Mouse (Mus musculus) limb, embryonic 11.5 days (tissue): ENCODE data around the gene Rbp1. TPM values are rescaled to one million over a fixed set of nuclear protein-coding genes. Genes with fewer than 3 reads are reported as not detected.

Experiments used
- ATAC-seq: fragments of 200-750 bp; cut with Nextera tagmentation; 2 replicates; pipeline ENCODE4 v1.8.0; 2017; ENCODE audit warnings: low read depth; ENCODE audit not compliant: insufficient number of reproducible peaks, low FRiP score, low TSS enrichment
- DNase-seq: peaks from one replicate; pipeline ENCODE4 v3.0.0-alpha.2; 2015; ENCODE audit warnings: low spot score
- H3K27ac ChIP-seq: fragments of 300-500 bp; sonication (generic); replicated peaks from 2 replicates; pipeline ENCODE4 v1.5.1; 2014; ENCODE audit warnings: low read depth, mild to moderate bottlenecking, low read length
- H3K27me3 ChIP-seq: fragments of 300-500 bp; sonication (generic); 2 replicates; pipeline ENCODE4 v1.6.1; 2014; ENCODE audit warnings: mild to moderate bottlenecking, low read length, mixed read lengths; ENCODE audit not compliant: control insufficient read depth, insufficient read depth
- H3K36me3 ChIP-seq: fragments of 300-500 bp; sonication (generic); 2 replicates; pipeline ENCODE4 v1.6.1; 2014; ENCODE audit warnings: mild to moderate bottlenecking, low read length, moderate library complexity, mixed read lengths; ENCODE audit not compliant: control insufficient read depth, insufficient read depth
- H3K4me1 ChIP-seq: fragments of 300-500 bp; sonication (generic); 2 replicates; pipeline ENCODE4 v1.6.1; 2014; ENCODE audit warnings: low read length, mixed read lengths; ENCODE audit not compliant: control insufficient read depth, insufficient read depth
- H3K4me2 ChIP-seq: fragments of 300-500 bp; sonication (generic); 2 replicates; pipeline ENCODE4 v1.6.1; 2014; ENCODE audit warnings: low read depth, mild to moderate bottlenecking, moderate library complexity; ENCODE audit not compliant: severe bottlenecking
- H3K4me3 ChIP-seq: fragments of 300-500 bp; sonication (generic); 2 replicates; pipeline ENCODE4 v1.5.1; 2014; ENCODE audit warnings: low read depth, low read length
- H3K9ac ChIP-seq: fragments of 300-500 bp; sonication (generic); 2 replicates; pipeline ENCODE4 v1.6.1; 2014; ENCODE audit warnings: mild to moderate bottlenecking, low read length
- H3K9me3 ChIP-seq: fragments of 300-500 bp; sonication (generic); 2 replicates; pipeline ENCODE4 v1.6.1; 2016; ENCODE audit warnings: low read length; ENCODE audit not compliant: control insufficient read depth
- WGBS: fragments of 180-500 bp; shearing (Covaris S2); extraction: QIAGEN DNeasy Blood & Tissue Kit; methylation state at CpG from one replicate; pipeline ENCODE4 v1.1.7; 2014; 5-methylcytosine and 5-hydroxymethylcytosine counted together
- polyA plus RNA-seq: library from polyadenylated mRNA; unstranded; fragments of >200 nt; fragmentation: Nextera tagmentation; extraction: Ambion mirVana; gene quantifications from 2 replicates; pipeline ENCODE4 v1.2.1, GENCODE M21; 2014

Gene Rbp1
- polyA plus RNA-seq, 1 experiment from 2014 or later = 29.5 TPM

GRCm38 (mm10) chr9:98491071-98491470 lies 68.3 kb downstream of the Rbp1 start:
- H3K9ac ChIP-seq = no peak overlapping the region
- no peaks in the 10 kb centered on the region for H3K9me3 ChIP-seq
- no peak for ATAC-seq
- H3K4me3 ChIP-seq = no peak overlapping the region
- H3K4me1 ChIP-seq = no peaks in the 10 kb centered on the region
- no peaks in the 10 kb centered on the region for H3K36me3 ChIP-seq
- 88% methylated on average over 5 of the region's 5 CpGs for WGBS
- H3K27me3 ChIP-seq = no peaks in the 10 kb centered on the region
- H3K4me2 ChIP-seq = no peak overlapping the region
- H3K27ac ChIP-seq = no peak overlapping the region
- DNase-seq = no peak

- no peak for ATAC-seq
- Histone ChIP-seq H3K4me2 (no peak overlapping the region), H3K4me1 (0 out of 2 replicates have a peak, but pooled peaks cover 2% of the 10 kb centered on the region), H3K27ac (no peak overlapping the region), H3K36me3 (no peaks in the 10 kb centered on the region), H3K9me3 (no peaks in the 10 kb centered on the region), H3K27me3 (no peaks in the 10 kb centered on the region), H3K4me3 (no peak overlapping the region), H3K9ac (no peak overlapping the region)
- 87% methylated on average over 5 of the region's 5 CpGs for WGBS
- no peak for DNase-seq
Measured at GRCm38 (mm10) chr9:98492212-98492611, 69.5 kb downstream of the Rbp1 start.

DNA sequence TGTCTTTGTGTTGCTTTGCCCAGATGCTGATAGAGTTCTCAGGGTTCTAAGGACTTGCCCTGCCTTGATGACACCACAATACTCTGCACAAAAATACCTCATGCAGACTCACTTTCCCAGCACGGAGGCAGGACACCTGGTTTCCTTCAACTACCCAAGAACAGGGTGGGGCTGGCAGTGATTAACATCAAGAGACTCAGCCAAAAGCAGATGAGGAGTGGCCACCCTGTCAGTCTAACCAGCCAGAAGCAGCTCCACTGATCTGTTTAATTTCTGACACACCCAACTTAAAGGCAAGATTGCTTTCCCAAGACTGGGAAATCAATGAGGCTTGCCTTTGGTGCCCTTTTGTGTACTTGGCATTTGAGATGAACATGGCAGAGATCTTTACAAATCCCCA lies 70.1 kb downstream of the Rbp1 start:
- Histone ChIP-seq H3K4me2 (no peak overlapping the region), H3K4me3 (no peak overlapping the region), H3K27ac (no peak overlapping the region), H3K9ac (no peak overlapping the region), H3K27me3 (no peaks in the 10 kb centered on the region), H3K4me1 (0 out of 2 replicates have a peak, but pooled peaks cover 5% of the 10 kb centered on the region), H3K9me3 (no peaks in the 10 kb centered on the region), H3K36me3 (no peaks in the 10 kb centered on the region)
- WGBS = 14% methylated on average over 1 of the region's 1 CpGs
- ATAC-seq = no peak
- no peak for DNase-seq

Other genes with a start within 250 kb of the Rbp1 start
- gene Nmnat3, start 135.5 kb upstream of the Rbp1 start, polyA plus RNA-seq = 2.7 and 3.9 TPM in 2 replicates
- 0.27 TPM in 1 of 2 replicates, not detected in the other for gene Rbp2, start 63.2 kb downstream of the Rbp1 start, polyA plus RNA-seq
- 196 and 201 TPM in 2 replicates for gene Copb2, start 140.8 kb downstream of the Rbp1 start, polyA plus RNA-seq
- 76.2 and 82.3 TPM in 2 replicates for gene Mrps22, start 178.7 kb downstream of the Rbp1 start, polyA plus RNA-seq